Mouse (Mus musculus) lung, embryonic 15.5 days (tissue): ENCODE results near the gene Nlrc4. TPM values are rescaled to one million over a fixed set of nuclear protein-coding genes. Genes with fewer than 3 reads are reported as not detected.

Source experiments
- ATAC-seq: fragments of 200-750 bp; cut with Nextera tagmentation; 2 replicates; pipeline ENCODE4 v1.8.0; 2017; ENCODE audit warnings: moderate number of reproducible peaks, borderline replicate concordance; ENCODE audit not compliant: low FRiP score, low TSS enrichment; ENCODE audit errors: extremely low read depth
- H3K27ac ChIP-seq: fragments of 300-500 bp; sonication (generic); 2 replicates; pipeline ENCODE4 v1.5.1; 2015; ENCODE audit warnings: moderate library complexity, mild to moderate bottlenecking, inconsistent platforms
- H3K27me3 ChIP-seq: fragments of 300-500 bp; sonication (generic); 2 replicates; pipeline ENCODE4 v1.6.1; 2015; ENCODE audit warnings: inconsistent platforms
- H3K36me3 ChIP-seq: fragments of 300-500 bp; sonication (generic); 2 replicates; pipeline ENCODE4 v1.6.1; 2015; ENCODE audit warnings: inconsistent platforms
- H3K4me1 ChIP-seq: fragments of 300-500 bp; sonication (generic); 2 replicates; pipeline ENCODE4 v1.6.1; 2015; ENCODE audit warnings: inconsistent platforms
- H3K4me2 ChIP-seq: fragments of 300-500 bp; sonication (generic); 2 replicates; pipeline ENCODE4 v1.6.1; 2015; ENCODE audit warnings: inconsistent platforms, mild to moderate bottlenecking, moderate library complexity
- H3K4me3 ChIP-seq: fragments of 300-500 bp; sonication (generic); 2 replicates; pipeline ENCODE4 v1.5.1; 2015; ENCODE audit warnings: mild to moderate bottlenecking, inconsistent platforms
- H3K9ac ChIP-seq: fragments of 300-500 bp; sonication (generic); 2 replicates; pipeline ENCODE4 v1.6.1; 2015; ENCODE audit warnings: inconsistent platforms
- H3K9me3 ChIP-seq: fragments of 300-500 bp; sonication (generic); 2 replicates; pipeline ENCODE4 v1.6.1; 2016; ENCODE audit warnings: inconsistent platforms
- WGBS: fragments of 180-500 bp; shearing (Covaris S2); methylation state at CpG from one replicate; pipeline ENCODE4 v1.1.7; 2015; 5-methylcytosine and 5-hydroxymethylcytosine counted together
- polyA plus RNA-seq: library from polyadenylated mRNA; unstranded; fragments of >200 nt; fragmentation: Nextera tagmentation; extraction: Ambion mirVana; gene quantifications from 2 replicates; pipeline ENCODE4 v1.2.1, GENCODE M21; 2015

Nlrc4 gene
- polyA plus RNA-seq, 1 experiment from 2014 or later: 0.36 TPM

- Histone ChIP-seq H3K4me1 (peaks cover 8% of the 10 kb centered on the region; the same call in 1 of the 2 replicates), H3K36me3 (no peaks in the 10 kb centered on the region), H3K9me3 (no peaks in the 10 kb centered on the region), H3K9ac (no peak overlapping the region), H3K27me3 (no peaks in the 10 kb centered on the region), H3K4me2 (peak overlapping the region; percentile 72; the same call in 1 of the 2 replicates), H3K4me3 (no peak overlapping the region; the same call in 1 of the 2 replicates), H3K27ac (no peak overlapping the region)
- WGBS: 61% methylated on average over 2 of the region's 2 CpGs
- ATAC-seq: no peak
These were observed 64.6 kb downstream of the Nlrc4 start for GRCm38 (mm10) chr17:74394381-74394780.

- no peaks in the 10 kb centered on the region for H3K27me3 ChIP-seq
- no peaks in the 10 kb centered on the region for H3K9me3 ChIP-seq
- peaks cover 29% of the 10 kb centered on the region for H3K36me3 ChIP-seq
- H3K27ac ChIP-seq: no peak overlapping the region
- H3K4me2 ChIP-seq: no peak overlapping the region
- WGBS: 76% methylated on average over 3 of the region's 3 CpGs
- no peak for ATAC-seq
- H3K9ac ChIP-seq: no peak overlapping the region
- no peak overlapping the region for H3K4me3 ChIP-seq
- no peaks in the 10 kb centered on the region for H3K4me1 ChIP-seq
These were observed 69.1 kb downstream of the Nlrc4 start for GRCm38 (mm10) chr17:74389847-74390246.

GRCm38 (mm10) chr17:74386657-74387056 is 72.3 kb downstream of the Nlrc4 start:
- Histone ChIP-seq H3K27ac (no peak overlapping the region), H3K9ac (no peak overlapping the region), H3K36me3 (peaks cover 48% of the 10 kb centered on the region), H3K9me3 (no peaks in the 10 kb centered on the region), H3K4me1 (no peaks in the 10 kb centered on the region), H3K4me2 (no peak overlapping the region), H3K4me3 (no peak overlapping the region), H3K27me3 (no peaks in the 10 kb centered on the region)
- ATAC-seq: no peak

- 71% methylated on average over 1 of the region's 1 CpGs for WGBS
- ATAC-seq: no peak
- Histone ChIP-seq H3K9me3 (no peaks in the 10 kb centered on the region), H3K27me3 (no peaks in the 10 kb centered on the region), H3K36me3 (peaks cover 56% of the 10 kb centered on the region), H3K27ac (no peak overlapping the region), H3K9ac (no peak overlapping the region), H3K4me3 (no peak overlapping the region), H3K4me2 (no peak overlapping the region), H3K4me1 (no peaks in the 10 kb centered on the region)
These were observed 82.0 kb downstream of the Nlrc4 start for GRCm38 (mm10) chr17:74376916-74377315.

Other genes with a start within 250 kb of the Nlrc4 start
- 86.1 and 90.5 TPM in 2 replicates for gene Memo1, start 163.6 kb downstream of the Nlrc4 start, polyA plus RNA-seq
- 219 and 227 TPM in 2 replicates for gene Dpy30, start 135.2 kb downstream of the Nlrc4 start, polyA plus RNA-seq
- 15.6 and 16.9 TPM in 2 replicates for gene Spast, start 120.2 kb downstream of the Nlrc4 start, polyA plus RNA-seq
- gene Slc30a6, start 63.5 kb downstream of the Nlrc4 start, polyA plus RNA-seq: 41.5 and 43.0 TPM in 2 replicates
- gene Yipf4, start 30.4 kb upstream of the Nlrc4 start, polyA plus RNA-seq: 64.9 and 66.7 TPM in 2 replicates
- gene Birc6, start 69.2 kb upstream of the Nlrc4 start, polyA plus RNA-seq: 78.3 and 80.0 TPM in 2 replicates